Mouse (Mus musculus): ENCODE measurements around the gene Tmem179. TPM values are rescaled to one million over a fixed set of nuclear protein-coding genes. Genes with fewer than 3 reads are reported as not detected.

Tmem179 gene
- total and polyA plus RNA-seq, 3 experiments = not detected

- H3K79me2 ChIP-seq (replicated peaks; ENCODE audit: control insufficient read depth, extremely low read depth, insufficient read depth, poor library complexity, severe bottlenecking) = no peaks in the 10 kb centered on the region
- peaks cover 0 to 9% of the 10 kb centered on the region in 2 experiments; a peak in 2 of 4 replicates for H3K4me1 ChIP-seq (ENCODE audit: control insufficient read depth in 1 of 2, insufficient read depth in 2 of 2)
- H3K36me3 ChIP-seq (replicated peaks in 1 of 2; ENCODE audit: control insufficient read depth in 1 of 2, insufficient read depth in 1 of 2, low read length in 1 of 2) = no peaks in the 10 kb centered on the region
- no peaks in the 10 kb centered on the region for H3K9me3 ChIP-seq (replicated peaks; ENCODE audit: low read length)
- in situ Hi-C loops (cut with MboI; ENCODE audit: low pct_ligation_motif_present, low pct_unique_long_range_greater_than_20kb, low sequenced_read_pairs) = no loop called here
- TF ChIP-seq MYC (IDR thresholded peaks at IDR 0.05; ENCODE audit: low read depth, low read length) = no peak
- no peak for TF ChIP-seq ZKSCAN1 (IDR thresholded peaks at IDR 0.05; ENCODE audit: borderline replicate concordance, low read depth, low read length)
- TF ChIP-seq PAX5 (IDR thresholded peaks at IDR 0.05; ENCODE audit: low read length) = no peak
- TF ChIP-seq GABPA (IDR thresholded peaks at IDR 0.05; ENCODE audit: insufficient replicate concordance, low read depth, low read length) = no peak
- TF ChIP-seq MAX (IDR thresholded peaks at IDR 0.05; ENCODE audit: low read length) = no peak
- TF ChIP-seq JUND (conservative IDR thresholded peaks at IDR 0.05; ENCODE audit: low read depth, low read length) = no peak
- no peak for TF ChIP-seq MEF2A (IDR thresholded peaks at IDR 0.05; ENCODE audit: borderline replicate concordance, low read depth, low read length)
- TF ChIP-seq BHLHE40 (IDR thresholded peaks at IDR 0.05; ENCODE audit: low read depth, low read length) = no peak
- no peak for DNase-seq (ENCODE audit: extremely low read depth)
- H3K9ac ChIP-seq (ENCODE audit: insufficient read depth, low read depth) = no peak overlapping the region
- H3K27me3 ChIP-seq (replicated peaks) = peaks cover 85% of the 10 kb centered on the region
- H3K4me2 ChIP-seq (ENCODE audit: insufficient read depth, low read depth, poor library complexity, severe bottlenecking) = no peak overlapping the region
- dilution Hi-C loops (cut with MboI; ENCODE audit: extremely low pct_ligation_motif_present, extremely low pct_unique_long_range_greater_than_20kb, low sequenced_read_pairs) = no loop called here
- no peak overlapping the region for H3K27ac ChIP-seq (ENCODE audit: insufficient read depth, low read depth)
- H3K4me3 ChIP-seq (replicated peaks in 1 of 3; ENCODE audit: low read depth in 2 of 3, low read length in 2 of 3, poor library complexity in 1 of 3) = no peak overlapping the region
These were observed 6.2 kb downstream of the Tmem179 start for GRCm38 (mm10) chr12:112510365-112510732.

- Histone ChIP-seq H3K4me2 (ENCODE audit: insufficient read depth, low read depth, poor library complexity, severe bottlenecking) (no peak overlapping the region), H3K27me3 (replicated peaks) (peaks cover 86% of the 10 kb centered on the region), H3K4me1 (ENCODE audit: control insufficient read depth in 1 of 2, insufficient read depth in 2 of 2) (peaks cover 0 to 8% of the 10 kb centered on the region in 2 experiments; a peak in 2 of 4 replicates), H3K9ac (ENCODE audit: insufficient read depth, low read depth) (no peak overlapping the region), H3K36me3 (replicated peaks in 1 of 2; ENCODE audit: control insufficient read depth in 1 of 2, insufficient read depth in 1 of 2, low read length in 1 of 2) (no peaks in the 10 kb centered on the region), H3K27ac (ENCODE audit: insufficient read depth, low read depth) (no peak overlapping the region), H3K4me3 (replicated peaks in 1 of 3; ENCODE audit: low read depth in 2 of 3, low read length in 2 of 3, poor library complexity in 1 of 3) (no peak overlapping the region), H3K9me3 (replicated peaks; ENCODE audit: low read length) (peaks cover 8% of the 10 kb centered on the region), H3K79me2 (replicated peaks; ENCODE audit: control insufficient read depth, extremely low read depth, insufficient read depth, poor library complexity, severe bottlenecking) (no peaks in the 10 kb centered on the region)
- TF ChIP-seq ETS1 (conservative IDR thresholded peaks at IDR 0.05; ENCODE audit: low read depth, low read length) (peak; percentile 80), ZNF384 (IDR thresholded peaks at IDR 0.05; ENCODE audit: low read depth, low read length) (no peak), RCOR1 (conservative IDR thresholded peaks at IDR 0.05; ENCODE audit: low read depth, low read length) (no peak), BHLHE40 (IDR thresholded peaks at IDR 0.05; ENCODE audit: low read depth, low read length) (peak; percentile 46), EP300 (IDR thresholded peaks at IDR 0.05; ENCODE audit: low read length) (peak; percentile 59), PAX5 (IDR thresholded peaks at IDR 0.05; ENCODE audit: low read length) (no peak), CHD2 (IDR thresholded peaks at IDR 0.05; ENCODE audit: low read length) (no peak), TCF12 (IDR thresholded peaks at IDR 0.05; ENCODE audit: low read depth, low read length) (peak; percentile 47; the same call in 1 of the 2 replicates), SMC3 (IDR thresholded peaks at IDR 0.05; ENCODE audit: low read depth, low read length) (no peak), ELF1 (IDR thresholded peaks at IDR 0.05; ENCODE audit: low read depth, low read length) (no peak), MXI1 (IDR thresholded peaks at IDR 0.05; ENCODE audit: low read depth, low read length) (no peak), RAD21 (IDR thresholded peaks at IDR 0.05; ENCODE audit: low read depth, low read length) (no peak), IRF4 (IDR thresholded peaks at IDR 0.05; ENCODE audit: low read depth, low read length) (peak; percentile 53; the same call in 1 of the 2 replicates), UBTF (IDR thresholded peaks at IDR 0.05; ENCODE audit: low read depth, low read length) (no peak), ZKSCAN1 (IDR thresholded peaks at IDR 0.05; ENCODE audit: borderline replicate concordance, low read depth, low read length) (no peak), JUND (conservative IDR thresholded peaks at IDR 0.05; ENCODE audit: low read depth, low read length) (no peak), NELFE (IDR thresholded peaks at IDR 0.05; ENCODE audit: low read depth, low read length) (no peak), SIN3A (IDR thresholded peaks at IDR 0.05; ENCODE audit: low read length) (no peak), CHD1 (IDR thresholded peaks at IDR 0.05; ENCODE audit: low read depth, low read length) (no peak), MEF2A (IDR thresholded peaks at IDR 0.05; ENCODE audit: borderline replicate concordance, low read depth, low read length) (peak; percentile 18; the same call in 1 of the 2 replicates)
- in situ Hi-C loops (cut with MboI; ENCODE audit: low pct_ligation_motif_present, low pct_unique_long_range_greater_than_20kb, low sequenced_read_pairs) (loop anchor here (5.0 kb wide), 1 partner anchor 34 kb away; no protein-coding TSS in a partner anchor), dilution Hi-C loops (cut with MboI; ENCODE audit: extremely low pct_ligation_motif_present, extremely low pct_unique_long_range_greater_than_20kb, low sequenced_read_pairs) (no loop called here)
- DNase-seq (ENCODE audit: extremely low read depth) = no peak
These were observed 8.6 kb downstream of the Tmem179 start for GRCm38 (mm10) chr12:112507984-112508383.
